Mouse (Mus musculus) frontal cortex, adult (tissue): ENCODE data around the gene Astn1.

ENCODE experiments used
- ATAC-seq: cut with Nextera tagmentation; 2 replicates; pipeline ENCODE4 v1.9.2; 2017; ENCODE audit warnings: mild to moderate bottlenecking, moderate library complexity, mixed read lengths; ENCODE audit not compliant: low TSS enrichment

Astn1 gene

DNA sequence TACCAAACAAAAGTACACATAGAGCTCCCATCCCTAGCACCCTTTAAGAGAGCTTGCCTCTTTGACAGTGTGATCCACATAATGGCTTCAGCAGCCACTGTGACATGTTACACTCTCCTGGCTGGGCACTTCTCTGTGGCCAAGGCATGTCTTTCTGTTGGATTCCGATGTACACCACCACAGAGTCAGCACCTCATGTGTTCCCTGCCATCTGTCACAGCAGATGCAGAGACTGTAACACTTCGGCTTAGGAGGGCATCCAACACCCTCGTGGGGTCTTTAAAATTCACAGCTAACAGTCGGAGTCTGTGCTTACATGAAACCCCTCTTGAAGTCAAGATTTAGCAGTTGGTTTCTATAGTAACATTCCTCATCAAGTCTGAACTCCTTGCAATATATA is 154.5 kb downstream of the Astn1 start:
- ATAC-seq: no peak

GRCm38 (mm10) chr1:158536195-158536594 is 174.1 kb downstream of the Astn1 start:
- no peak for ATAC-seq

DNA sequence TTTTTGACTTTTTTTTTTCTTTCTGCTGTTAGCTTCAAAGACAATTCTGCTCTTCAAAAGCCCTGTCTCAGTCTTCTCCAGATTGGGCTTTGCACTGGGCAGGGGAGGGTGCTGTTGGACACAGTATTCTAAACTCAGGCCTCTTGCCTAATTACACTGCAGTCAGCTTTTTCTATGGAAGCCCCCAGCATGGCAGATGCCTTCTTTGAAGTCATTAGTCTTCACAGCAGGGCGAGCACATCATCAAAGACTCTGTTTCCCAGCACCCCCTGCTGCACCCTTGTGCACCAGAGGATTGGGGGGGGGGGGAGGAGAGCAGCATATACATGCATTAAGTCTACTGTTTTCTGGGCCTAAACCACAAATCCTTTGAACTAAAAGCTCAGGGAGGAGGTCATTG is 174.8 kb downstream of the Astn1 start:
- no peak for ATAC-seq

- peak; percentile 44 for ATAC-seq
These were observed 183.0 kb downstream of the Astn1 start for GRCm38 (mm10) chr1:158545095-158545494.

DNA sequence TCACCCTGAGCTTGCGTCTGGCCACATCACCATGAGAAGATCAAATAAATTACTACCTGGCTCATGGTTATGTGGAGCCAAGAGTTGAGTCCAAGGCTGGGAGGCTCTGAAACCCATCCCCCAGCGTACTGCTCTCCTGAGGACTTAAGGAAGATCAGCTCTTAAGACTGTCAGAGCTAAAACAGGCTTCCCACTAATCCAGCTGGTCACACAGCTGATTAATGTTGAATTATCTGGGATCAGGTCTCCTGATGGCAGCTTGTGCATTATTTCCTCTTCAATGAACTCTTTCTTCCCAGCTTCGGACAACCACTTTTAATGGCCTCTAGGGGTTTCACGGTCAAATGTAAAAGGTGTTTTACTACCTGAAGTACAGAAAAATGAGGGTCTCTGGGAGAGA is 184.4 kb downstream of the Astn1 start:
- ATAC-seq: no peak

- peak; percentile 72 for ATAC-seq
These were observed 185.6 kb downstream of the Astn1 start for GRCm38 (mm10) chr1:158547592-158548211.

DNA sequence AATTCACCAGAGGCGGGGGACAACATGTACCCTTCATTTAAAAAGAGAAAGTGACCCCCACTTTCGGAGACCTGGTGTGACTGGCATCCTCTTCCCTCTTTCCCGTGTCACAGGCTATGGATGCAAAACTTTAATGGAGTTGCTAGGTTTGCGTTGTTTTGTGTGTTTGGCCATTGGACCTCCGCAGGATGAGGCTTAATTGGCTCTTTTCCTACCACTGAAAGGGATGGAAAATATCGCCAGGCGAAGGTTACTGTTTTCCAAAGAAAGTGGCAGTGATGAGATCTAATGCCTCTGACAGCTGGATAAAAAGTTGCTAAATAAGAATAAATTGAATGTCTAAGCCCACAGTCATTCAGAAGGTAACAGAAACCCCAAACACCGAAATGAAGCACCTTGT is 186.2 kb downstream of the Astn1 start:
- no peak for ATAC-seq

- peak; percentile 11 for ATAC-seq
These were observed 187.5 kb downstream of the Astn1 start for GRCm38 (mm10) chr1:158549616-158550015.

DNA sequence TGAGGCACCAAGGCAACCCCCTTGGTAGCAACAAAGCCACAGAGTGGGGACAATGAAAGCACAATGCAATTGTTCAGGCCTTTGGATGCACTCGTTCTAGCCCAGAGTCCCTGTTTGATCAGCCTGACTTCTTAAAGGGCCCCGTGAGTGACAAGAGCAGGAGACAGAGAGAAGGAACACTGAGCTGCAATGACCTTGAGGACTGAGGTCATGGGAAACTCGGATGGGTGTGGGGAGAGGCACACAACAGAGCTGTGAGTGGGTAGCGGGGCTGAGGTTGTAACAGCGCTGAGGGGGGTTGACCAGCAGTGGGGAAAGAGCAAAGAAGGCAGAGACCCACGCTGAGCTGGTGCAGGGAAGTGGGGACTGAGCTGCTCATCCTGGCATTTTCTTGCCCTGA is 189.9 kb downstream of the Astn1 start:
- ATAC-seq: no peak

DNA sequence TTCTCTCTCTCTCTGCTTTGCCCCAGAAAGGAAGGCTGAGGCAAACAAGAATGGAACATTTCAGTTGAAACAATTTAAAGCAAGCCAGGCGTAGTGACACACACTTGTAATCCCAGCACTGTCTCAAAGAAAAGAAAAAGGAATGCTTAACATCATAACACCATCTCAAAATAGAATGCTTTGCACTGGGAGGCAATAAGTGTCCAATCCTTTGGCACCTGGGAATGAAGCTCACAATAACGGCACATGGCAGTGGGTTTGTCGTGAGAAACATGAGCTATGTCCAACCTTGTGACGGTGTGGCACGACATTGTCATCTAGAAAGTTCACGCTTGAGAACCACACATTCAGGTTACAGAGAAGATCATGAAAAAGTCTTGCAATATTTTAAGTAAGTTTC is 191.3 kb downstream of the Astn1 start:
- peak; percentile 48 for ATAC-seq

- peak; percentile 31; the same call in 1 of the 2 replicates for ATAC-seq
These were observed 192.0 kb downstream of the Astn1 start for GRCm38 (mm10) chr1:158554020-158554505.

GRCm38 (mm10) chr1:158573168-158573567 is 211.1 kb downstream of the Astn1 start:
- ATAC-seq: no peak

GRCm38 (mm10) chr1:158573597-158573996 is 211.5 kb downstream of the Astn1 start:
- no peak for ATAC-seq

DNA sequence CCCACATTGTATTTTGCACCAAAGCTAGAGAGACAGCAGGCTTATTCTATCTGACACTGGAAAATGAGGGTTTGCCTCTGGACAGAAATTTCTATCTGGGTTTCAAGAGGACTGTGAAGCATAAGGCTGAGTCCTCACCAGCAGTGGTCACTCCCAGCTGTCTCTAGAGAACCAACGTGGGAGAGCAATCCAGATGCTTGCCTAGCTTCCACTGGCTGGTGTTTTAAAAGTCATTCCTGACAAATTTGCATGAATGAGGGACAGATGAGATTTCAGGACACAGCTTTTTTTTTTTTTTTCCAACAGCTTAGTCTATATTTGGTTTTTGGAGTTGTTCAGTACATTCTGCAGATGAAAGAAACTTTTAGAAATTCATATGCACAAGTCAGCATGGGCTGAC is 213.9 kb downstream of the Astn1 start:
- peak; percentile 65 for ATAC-seq

GRCm38 (mm10) chr1:158581806-158582205 is 219.7 kb downstream of the Astn1 start:
- ATAC-seq: peak; percentile 100

DNA sequence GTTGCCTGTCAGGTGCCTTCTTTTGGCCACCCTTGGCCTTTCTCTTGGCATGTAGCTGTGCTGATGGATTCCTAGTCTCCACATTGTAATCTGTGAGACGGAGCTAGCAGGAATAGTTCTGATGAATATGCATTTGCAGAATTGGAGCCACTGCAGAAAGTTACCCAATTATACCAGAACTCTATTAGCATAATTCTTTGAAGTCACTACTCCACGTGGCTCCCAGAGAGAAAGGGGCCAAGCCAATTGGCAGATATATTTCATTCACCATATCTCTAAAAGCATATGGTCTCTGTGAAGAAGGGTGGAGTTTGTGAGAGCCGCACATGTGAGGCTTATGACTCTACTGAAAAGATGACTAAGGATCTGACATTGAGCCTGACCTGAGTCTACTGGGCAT is 226.8 kb downstream of the Astn1 start:
- peak; percentile 87 for ATAC-seq

DNA sequence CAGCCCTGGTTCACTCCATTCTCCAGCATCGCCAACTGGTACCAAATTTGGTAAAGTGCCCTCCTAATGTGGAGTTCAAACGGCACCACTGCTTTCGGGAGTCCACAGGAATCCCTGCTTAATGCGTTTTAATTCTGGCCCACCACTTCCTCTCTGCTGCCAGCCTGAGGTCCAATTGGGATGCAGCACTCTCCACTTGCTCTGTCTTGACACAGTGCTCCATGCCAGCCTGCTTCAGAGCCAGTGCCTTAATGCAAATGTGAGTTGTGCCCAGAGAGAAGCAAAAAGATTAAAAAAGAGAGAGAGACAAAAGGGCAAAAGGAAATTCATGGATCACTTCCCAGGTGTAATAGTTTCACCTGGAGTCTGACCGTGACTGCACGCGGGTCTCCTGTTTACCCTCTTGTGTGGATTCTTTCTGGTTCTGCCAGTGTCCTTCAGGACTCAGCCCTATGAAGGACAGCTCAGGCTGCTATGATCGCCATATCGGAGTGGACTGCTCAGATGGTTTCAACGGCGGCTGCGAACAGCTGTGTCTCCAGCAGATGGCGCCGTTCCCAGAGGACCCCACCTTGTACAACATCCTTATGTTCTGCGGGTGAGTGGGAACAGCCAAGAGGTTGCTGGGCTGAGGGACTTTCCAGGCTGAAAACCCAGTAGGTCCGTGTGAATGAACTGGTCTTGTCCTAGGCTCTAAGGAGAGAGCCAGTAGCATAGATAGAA is 234.8 kb downstream of the Astn1 start:
- ATAC-seq: peak; percentile 88

DNA sequence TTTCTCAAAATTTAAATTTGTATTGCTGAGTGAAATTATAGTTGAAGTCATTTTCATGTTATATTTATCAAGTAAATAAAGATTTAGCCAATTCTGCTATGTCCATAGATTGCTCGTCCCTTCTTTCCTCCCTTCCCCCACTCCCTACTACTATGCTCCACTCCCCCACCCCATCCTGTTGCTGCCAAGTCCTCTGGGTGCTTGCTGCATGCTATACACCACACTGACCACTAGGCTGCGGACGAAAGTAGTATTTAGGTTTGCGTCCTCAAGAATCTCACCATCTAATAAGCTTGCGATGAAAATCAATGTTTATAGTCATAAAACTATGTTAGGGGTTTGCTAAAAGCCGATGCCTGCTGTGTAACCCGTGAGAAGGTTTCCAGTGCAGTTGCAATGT is 235.9 kb downstream of the Astn1 start:
- no peak for ATAC-seq

GRCm38 (mm10) chr1:158599435-158599834 is 237.4 kb downstream of the Astn1 start:
- no peak for ATAC-seq

DNA sequence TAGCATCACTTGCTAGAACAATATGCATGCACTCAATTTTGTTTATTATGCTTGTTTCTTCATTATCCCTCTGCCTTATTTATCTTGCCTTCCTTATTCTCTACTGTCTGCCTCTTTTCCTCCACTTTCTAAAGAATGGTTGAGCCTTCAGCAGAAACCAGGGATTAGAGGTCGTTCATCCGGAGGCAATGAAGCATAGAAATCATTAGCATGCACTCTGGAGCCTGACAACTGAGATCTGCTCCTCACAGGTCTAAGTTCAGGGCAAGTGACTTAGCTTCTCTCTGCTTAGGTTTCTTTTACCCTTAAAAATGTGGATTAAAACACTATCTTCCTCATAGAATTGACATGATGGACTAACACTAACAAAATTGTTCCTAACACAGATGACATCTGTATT is 241.0 kb downstream of the Astn1 start:
- ATAC-seq: no peak

- no peak for ATAC-seq
These were observed 242.1 kb downstream of the Astn1 start for GRCm38 (mm10) chr1:158604149-158604548.

DNA sequence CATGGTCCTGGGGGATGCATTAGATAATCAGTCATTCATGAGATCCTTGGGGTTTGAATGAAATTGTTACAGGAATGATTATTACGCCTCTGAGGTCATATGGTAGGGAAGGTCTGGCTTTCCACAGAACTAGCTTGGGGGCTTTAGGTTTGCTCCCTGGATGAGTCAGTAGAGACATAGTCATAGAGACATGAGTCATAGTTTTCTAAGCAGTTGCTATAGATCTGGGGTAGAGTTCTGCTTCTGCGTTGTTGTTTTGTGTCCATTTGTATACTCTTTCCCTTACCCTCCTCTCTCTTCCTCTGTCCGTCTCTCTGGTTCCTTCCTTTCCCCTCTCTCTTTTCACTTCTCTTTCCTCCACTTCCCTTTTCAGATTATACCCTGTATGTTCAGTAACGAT is 243.5 kb downstream of the Astn1 start:
- ATAC-seq: peak; percentile 85

DNA sequence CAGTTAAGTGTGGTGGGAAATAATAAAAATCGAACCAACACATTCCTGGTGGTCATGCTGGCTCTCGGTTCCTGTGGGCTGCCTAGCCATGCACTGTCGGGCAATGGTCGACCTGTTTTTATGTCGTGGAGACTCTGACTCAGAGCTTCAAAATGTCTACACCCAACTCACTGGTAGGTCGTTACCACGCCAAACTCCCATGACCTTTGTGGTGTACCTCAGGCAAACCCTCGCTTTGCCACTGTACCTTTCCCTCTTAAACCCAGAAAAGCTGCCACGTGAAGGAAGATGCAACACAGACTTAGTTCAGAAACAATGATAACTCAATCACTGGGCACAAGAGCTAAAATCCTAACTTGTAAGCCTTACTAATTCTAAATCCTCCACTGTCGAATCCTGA is 244.3 kb downstream of the Astn1 start:
- no peak for ATAC-seq
